Mouse (Mus musculus): Measurements from ENCODE around the gene Tubb5. TPM values are rescaled to one million over a fixed set of nuclear protein-coding genes. Genes with fewer than 3 reads are reported as not detected.
A peak's percentile ranks its signal among the peaks of the same experiment; 100 is the strongest.

Gene Tubb5
- total RNA-seq, 4 experiments from 2014 or later: 26.7 to 34.5 (median 28.3) TPM

DNA sequence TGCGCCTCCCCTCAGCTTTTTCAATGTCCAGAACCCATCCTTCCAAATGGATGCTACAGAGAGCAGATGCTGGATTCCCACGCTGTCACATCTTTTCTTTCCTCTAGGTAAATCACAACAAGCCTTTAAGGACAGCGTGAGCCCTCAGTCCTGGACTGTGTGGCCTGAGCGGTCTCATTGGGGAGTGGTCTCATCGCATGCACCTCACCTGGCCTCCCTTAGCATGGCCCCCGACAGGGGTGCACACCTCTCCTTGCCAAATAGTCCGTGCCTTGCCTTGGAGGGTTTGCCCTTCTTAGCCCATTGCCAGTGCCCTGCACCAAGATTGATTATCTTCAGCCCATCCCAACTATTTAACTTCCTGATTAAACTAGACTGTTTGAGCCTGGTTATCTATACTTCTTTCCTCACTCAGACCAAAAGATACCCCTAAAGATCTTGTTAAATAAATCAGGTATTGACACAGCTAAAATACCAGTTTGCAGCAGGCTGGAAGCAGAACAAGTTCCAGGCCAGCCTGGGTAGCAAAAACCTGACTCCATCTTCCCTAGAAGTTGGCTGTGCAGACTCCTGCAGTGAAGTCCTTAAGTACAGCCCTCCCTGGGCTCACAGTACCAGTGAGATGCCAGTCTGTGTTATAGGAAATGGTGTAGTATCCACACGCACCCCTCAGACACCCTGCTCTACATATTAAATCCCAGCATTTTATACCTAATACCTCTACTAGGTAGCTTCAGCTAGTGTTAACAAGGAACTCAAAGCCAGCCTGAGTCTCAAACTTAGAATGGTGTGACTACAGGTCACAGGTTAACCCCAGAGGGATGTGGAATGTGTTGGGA is 5.5 kb downstream of the Tubb5 start:
- DNase-seq (ENCODE audit: low spot score in 2 of 2): no peak

DNA sequence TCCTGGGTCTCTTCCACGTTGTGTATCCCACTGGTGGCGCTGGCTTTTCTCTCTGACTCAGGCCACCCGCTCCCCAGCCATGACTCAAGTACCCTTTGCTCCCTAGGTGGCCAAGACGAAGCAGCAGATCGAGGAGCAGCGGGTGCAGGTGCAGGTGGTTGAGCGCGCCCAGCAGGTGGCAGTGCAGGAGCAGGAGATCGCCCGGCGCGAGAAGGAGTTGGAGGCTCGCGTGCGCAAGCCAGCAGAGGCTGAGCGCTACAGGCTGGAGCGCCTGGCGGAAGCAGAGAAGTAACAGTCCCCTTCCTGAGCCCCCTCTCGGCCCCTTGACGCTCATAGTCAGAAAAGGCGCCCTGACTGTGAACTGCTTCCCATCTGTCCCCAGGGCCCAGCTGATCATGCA is 8.4 kb downstream of the Tubb5 start:
- peak in 1 of 2 experiments; percentile 68 for DNase-seq (ENCODE audit: low spot score in 2 of 2)

DNA sequence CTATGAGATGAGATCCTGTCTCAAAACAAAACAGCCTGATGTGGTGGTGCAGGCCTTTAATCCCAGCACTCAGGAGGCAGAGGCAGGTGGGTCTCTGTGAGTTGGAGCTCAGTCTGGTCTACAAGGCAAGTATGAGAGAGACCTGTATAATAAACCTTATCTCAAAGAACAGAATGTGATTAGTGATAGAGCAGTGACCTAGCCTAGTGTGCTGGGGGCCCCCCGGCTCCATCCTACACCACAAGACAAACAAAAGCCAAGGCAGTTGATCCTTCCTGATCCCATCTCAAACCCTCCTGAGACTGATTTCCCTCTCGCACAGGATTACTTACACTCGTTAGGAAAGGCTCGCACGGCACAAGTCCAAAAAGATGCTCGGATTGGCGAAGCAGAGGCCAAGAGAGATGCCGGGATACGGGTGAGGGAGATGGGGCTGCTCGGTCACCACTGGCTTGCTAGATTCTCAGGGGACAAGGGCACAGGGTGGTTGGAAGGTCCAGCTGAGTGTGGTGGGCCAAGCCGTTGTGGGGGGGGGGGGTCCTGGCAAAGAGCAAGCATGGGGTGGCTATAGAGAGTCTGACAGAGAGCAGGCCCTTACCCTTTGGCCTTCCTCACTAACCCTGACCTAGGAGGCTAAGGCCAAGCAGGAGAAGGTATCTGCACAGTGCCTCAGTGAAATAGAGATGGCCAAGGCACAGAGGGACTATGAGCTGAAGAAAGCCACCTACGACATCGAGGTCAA is 12.8 kb downstream of the Tubb5 start:
- DNase-seq (ENCODE audit: low spot score in 2 of 2): no peak

GRCm38 (mm10) chr17:35824402-35824801 is 13.7 kb downstream of the Tubb5 start:
- DNase-seq (ENCODE audit: low spot score in 2 of 2): no peak

DNA sequence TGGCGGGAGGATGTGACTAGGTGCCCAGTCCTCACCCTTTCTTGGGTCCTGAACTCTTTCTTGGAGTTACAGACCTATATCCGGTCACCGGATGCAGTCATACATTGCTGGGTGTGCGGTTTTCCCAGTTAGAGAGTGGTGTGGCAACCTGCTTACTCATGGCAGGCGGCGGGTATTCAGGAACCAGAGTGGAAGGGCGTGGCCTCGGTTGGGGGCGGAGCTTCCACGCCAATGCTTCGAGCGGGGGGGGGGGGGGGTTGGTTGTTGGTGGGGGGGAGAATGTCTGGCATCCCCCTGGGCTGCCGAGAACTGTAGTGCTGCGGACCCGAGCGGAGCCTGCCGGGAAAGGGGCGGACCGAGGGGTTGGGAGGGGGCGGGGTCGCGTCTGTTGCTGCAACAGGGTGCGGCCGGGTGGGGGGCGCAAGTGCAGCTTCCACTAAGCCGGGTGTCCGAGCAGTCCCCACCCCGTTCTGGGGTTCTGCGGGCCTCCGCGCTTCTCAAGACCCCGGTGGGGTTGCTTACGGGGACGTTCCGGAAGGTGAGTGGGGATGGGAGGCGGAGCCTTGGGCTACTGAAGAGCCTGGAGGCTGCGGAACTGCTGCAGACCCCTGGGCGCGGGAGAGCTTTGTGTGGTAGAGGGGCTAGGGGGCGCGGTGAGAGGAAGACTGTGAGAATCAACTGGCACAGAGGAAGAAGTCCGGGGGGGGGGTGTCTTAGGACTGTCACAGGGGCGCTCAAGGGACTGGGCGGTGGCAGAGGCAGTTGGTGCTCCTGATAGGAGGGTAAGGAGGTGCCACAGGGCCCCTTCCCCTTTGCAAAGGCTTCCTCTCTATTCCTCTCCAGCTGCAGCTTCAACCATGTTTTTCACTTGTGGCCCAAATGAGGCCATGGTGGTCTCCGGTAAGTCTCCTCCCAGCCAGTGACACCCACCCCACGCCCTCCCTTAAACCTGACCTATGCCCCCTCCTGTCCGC is 14.9 kb downstream of the Tubb5 start, which contains the start of gene Flot1:
Flot1 (plus strand) TSS at position 267 of the 974 bp plus-strand sequence.
- peak; percentile 81 to 88 for DNase-seq (ENCODE audit: low spot score in 2 of 2)

- DNase-seq (ENCODE audit: low spot score in 2 of 2): no peak
Observed at GRCm38 (mm10) chr17:35822564-35822963, 15.5 kb downstream of the Tubb5 start.

DNA sequence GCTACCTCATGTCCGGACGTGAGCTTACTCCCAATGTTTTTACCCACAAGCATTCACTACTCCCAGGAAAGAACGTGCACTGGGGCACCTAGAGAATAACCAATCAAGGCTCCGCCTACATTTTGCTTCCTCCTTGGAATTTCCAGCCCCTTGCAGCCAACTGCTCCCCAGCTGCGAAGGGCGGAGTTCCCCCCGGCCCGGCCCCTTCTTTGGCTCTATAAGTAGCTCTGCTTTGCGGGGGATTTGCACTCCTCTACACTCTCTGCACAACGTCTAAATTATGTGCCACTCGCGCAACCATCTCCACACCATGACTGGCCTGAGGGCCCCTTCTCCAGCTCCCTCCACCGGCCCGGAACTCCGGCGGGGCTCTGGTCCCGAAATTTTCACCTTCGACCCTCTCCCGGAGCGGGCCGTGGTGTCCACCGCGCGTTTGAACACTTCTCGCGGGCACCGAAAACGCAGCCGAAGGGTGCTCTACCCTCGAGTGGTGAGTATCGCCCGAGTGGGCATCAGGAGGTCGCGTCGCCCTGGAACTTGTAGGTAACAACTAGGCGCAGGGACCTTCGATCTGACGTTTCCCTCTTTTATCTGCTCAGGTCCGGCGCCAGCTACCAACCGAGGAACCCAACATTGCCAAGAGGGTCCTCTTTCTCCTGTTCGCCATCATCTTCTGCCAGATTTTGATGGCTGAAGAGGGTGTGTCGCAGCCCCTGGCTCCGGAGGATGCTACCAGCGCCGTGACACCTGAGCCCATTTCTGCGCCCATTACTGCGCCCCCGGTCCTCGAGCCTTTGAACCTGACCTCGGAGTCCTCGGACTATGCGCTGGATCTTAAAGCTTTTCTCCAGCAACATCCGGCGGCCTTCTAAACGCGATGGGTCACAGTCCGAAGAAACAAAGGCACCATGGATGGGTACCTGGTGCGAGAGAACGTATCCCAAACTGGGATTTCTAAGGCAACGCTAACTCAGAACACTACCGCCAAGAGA is 16.4 kb downstream of the Tubb5 start, which contains the start of gene Ier3:
Ier3 (plus strand) TSS at position 246 of the 992 bp plus-strand sequence.
- peak; percentile 82 for DNase-seq (ENCODE audit: low spot score in 2 of 2)

- DNase-seq (ENCODE audit: low spot score in 2 of 2): no peak
Observed at GRCm38 (mm10) chr17:35820111-35820510, 18.0 kb downstream of the Tubb5 start.

DNA sequence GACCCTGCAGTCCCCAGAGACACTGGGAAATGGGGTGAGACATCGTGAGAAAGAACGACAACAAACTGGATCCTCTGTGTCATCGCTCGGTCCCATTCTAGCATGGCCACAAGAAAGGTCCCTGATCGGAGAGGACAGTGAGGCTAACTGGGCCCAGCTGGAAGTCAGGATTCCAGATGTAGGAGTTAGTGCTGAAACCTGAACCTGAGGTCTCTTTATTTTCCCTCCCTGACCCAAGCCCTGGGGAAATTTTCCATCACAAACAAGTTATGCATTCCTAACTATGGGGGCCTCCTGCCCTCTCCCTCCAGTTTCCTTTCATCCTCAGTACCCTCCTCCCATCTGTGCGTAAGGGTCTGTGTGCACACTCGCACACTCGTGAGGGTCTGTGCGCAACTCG is 20.9 kb downstream of the Tubb5 start:
- DNase-seq (ENCODE audit: low spot score in 2 of 2): no peak

DNA sequence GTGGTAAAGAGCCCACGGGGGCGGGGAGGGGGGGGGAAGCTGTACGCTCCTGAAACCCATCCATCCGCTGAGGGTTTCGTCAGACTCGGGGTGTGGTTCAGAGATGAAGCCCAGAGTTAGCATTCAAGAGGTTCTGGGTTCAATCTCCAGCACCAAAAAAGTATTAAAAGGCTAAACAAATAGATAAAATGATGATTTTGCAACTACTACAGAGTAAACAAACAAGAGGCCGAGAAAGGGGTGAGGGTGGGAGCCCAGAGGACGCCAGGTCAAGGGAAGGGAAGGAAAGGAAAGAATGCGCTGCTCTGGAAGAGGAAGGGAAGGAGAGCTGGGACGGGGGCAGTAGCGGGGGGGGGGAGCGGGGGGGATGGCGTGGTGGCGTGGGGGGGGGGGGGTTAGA is 21.4 kb downstream of the Tubb5 start:
- no peak for DNase-seq (ENCODE audit: low spot score in 2 of 2)

DNA sequence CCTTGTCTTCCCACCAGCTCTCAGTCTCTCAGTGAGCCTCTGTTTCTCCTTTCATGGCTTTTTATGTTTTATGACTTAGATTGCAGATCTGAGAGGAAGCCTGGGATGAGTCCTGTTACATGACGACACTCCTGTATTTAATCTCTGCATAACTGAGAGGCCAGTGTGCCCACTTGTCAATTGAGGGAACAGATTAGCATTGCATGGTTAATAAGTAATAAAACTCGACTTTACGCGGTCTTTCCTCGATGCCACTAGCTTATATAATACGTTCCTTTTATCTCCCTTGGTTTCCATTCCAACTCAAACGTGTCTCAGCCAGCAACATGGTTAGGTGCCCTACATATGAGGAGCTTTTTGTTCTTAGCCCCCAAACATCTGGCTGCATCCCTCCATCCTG is 22.3 kb downstream of the Tubb5 start:
- no peak for DNase-seq (ENCODE audit: low spot score in 2 of 2)

DNA sequence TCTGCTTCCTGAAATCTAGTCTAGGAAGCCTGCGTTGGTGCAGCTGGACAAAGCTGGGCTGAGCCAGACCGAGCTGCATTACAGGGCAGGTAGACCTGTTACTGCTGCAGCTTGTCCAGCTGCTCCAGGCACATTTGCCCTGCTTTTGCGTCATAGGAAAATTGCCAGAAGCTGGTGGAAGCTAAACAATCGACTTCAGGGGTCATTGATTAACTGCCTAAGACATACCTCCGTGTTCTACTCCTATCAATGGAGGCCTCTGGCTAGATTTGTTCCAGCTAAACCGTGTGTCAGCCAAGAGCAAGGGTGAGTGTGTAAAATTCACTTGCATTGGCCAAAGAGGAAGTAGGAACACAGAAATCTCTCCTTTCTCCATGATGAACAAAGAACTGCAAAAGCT is 23.4 kb downstream of the Tubb5 start:
- no peak for DNase-seq (ENCODE audit: low spot score in 2 of 2)

- DNase-seq (ENCODE audit: low spot score in 2 of 2): no peak
Observed at GRCm38 (mm10) chr17:35813653-35814052, 24.5 kb downstream of the Tubb5 start.

DNA sequence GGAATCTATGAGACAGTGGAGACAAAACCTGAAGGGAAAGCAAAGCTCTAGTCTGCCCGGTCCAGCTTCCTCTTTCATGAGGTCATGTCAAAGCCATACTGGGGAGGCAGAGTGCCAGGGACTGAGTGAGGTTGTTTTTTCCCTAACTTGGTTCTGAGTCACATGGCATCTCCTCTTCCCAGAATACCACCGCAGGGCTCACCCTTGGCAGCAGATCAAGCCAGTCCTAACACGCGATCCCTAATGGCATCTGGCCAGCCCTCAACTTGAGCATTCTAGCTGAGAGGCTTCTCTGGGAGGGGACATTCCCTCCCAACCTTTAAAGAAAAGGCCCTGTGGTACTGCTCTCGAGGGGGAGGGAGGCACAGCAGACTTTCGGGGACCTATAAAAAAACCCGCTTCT is 24.9 kb downstream of the Tubb5 start:
- peak; percentile 96 for DNase-seq (ENCODE audit: low spot score in 2 of 2)

DNA sequence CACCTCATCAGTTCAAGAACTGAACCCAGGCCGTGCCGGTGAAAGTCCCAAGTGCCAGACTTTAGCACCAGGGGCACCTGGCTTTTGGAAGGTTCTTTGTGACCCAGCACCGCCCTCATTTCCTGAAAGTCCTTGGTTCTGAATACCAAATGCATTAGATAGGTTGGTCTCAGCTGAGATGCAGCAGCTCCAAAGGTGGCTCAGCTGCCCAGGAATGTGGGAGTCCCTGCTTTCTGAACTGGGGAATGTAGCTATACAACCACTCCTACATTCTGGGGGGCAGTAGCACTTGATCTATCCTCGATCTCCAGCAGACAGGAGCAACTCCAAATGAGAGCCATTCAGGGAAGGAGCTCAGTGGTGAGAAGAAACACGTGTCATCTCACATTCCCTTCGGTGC is 25.4 kb downstream of the Tubb5 start:
- no peak for DNase-seq (ENCODE audit: low spot score in 2 of 2)

GRCm38 (mm10) chr17:35812307-35812706 is 25.8 kb downstream of the Tubb5 start:
- DNase-seq (ENCODE audit: low spot score in 2 of 2): no peak

GRCm38 (mm10) chr17:35810900-35811648 is 27.0 kb downstream of the Tubb5 start:
- DNase-seq (ENCODE audit: low spot score in 2 of 2): no peak

DNA sequence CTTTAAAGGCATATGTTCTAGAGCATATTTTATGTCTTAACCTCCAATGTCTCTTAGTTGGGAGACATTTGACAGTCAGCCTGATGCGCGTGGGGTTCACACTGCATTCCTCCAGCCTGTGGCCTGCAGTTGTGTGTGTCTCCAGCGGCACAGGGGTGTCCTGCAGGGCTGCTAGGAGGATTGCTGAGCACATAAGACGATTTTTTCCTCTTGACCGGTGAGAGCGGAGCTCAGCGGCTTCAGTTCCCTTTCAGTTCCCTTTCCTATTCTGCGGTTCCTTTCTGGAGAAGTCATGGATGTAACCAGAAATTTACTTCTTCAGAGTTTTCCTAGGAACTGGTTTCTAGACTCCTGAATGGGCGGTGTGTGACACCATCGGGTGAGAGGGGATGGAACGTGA is 28.7 kb downstream of the Tubb5 start:
- no peak for DNase-seq (ENCODE audit: low spot score in 2 of 2)

GRCm38 (mm10) chr17:35808073-35808472 is 30.0 kb downstream of the Tubb5 start:
- DNase-seq (ENCODE audit: low spot score in 2 of 2): peak; percentile 49 to 72
